Mouse (Mus musculus): ENCODE measurements around the gene Miox. TPM values are rescaled to one million over a fixed set of nuclear protein-coding genes. Genes with fewer than 3 reads are reported as not detected.

Miox gene
- total RNA-seq (2023) = not detected

DNA sequence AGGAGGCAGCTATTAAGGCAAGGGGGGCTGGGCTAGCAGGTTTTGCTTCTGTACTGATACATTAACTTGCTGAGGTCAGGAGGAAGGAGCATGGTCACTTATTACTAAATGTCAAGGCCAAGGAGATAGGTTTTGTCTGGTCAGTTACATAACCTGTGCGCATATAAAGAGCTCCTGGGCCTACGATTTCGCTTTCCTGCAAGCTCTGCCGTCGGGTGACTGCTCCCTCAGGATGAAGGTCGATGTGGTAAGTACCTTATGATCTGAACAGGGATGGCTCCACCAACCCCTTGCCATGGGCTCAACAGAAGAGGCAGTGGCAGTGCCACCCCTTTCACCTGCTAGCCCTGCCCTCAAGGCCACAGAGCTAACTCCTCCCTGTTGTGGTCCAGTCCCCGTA lies at the start of gene Miox:
TSS of gene Miox (plus strand) at position 128 of the 400 bp plus-strand sequence.

GRCm38 (mm10) chr15:89315190-89315731 lies 18.9 kb upstream of the Miox start, which contains the start of gene Sbf1:
Sbf1 (minus strand) TSS chr15:89315311.

GRCm38 (mm10) chr15:89322670-89323522 lies 11.3 kb upstream of the Miox start, which contains the start of gene Adm2:
Adm2 (plus strand) TSS chr15:89322720.

DNA sequence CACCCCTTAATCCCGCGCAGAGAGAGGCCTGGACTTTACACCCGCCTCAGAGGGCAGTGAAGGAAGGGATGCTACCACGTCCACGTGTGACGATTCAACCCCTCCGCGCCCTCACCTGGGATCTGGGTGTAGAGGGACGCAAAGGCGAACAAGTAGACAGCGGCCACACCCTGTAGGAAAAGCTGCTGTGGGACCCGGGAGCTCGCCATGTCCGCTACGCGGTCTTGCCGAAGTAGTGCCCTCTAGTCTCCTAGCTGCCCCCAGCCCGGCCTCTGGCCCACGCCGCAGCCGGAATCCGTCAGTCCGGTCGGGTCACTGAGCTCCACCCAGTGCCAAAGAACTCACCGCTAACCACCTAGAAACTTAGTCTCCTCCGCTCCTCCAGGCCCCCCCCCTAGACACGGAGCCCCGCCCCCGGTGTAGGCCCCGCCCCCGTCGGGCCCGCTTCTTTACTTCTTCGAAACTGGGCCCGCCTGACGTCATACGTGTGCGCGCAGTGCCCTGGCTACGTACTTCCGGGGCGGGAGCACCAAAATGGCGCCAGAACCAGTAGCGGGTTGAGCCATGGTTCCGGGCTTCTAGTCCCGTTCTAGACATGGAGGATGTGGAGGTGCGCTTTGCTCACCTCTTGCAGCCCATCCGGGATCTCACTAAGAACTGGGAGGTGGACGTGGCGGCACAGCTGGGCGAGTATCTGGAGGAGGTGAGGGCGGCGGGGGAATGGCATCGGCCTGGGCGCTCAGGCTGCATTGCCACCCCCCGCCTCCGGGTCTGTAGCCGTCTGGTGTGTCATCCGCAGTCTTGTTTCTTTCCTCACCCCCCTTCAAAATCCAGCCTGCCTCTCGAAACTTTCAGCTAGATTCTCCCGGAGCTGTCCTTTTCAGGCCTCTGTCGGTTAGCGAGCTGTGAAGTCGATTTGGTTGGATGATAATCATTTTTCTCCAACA lies 21.3 kb downstream of the Miox start, which contains the start of the genes Lmf2 and Ncaph2:
TSS of gene Lmf2 (minus strand) at position 419 of the 947 bp plus-strand sequence.
TSS of gene Ncaph2 (plus strand) at position 479 of the 947 bp plus-strand sequence.

DNA sequence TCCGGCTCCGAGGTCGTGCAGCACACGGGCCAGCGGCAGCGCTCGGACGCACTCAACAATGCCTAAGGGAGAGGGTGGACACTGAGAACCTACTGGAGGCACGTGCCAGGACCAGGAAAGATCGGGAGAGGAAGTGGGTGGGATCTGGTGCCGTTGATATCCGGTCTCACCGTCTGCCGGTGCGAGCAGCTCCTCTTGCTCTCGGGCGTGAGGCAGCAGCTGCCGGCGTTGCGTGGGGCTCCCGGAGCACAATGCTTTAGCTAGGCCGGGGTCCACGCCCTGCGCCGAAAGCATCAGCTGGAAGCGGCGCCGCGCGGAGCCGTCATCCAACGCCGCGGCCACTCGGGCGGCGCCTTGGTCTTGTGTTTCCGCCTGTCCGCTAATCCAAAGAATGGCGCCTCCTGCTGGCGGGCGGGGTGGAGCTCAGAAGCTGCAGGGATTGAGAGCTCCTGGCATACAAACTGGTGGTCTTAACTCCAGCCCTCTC lies 39.6 kb downstream of the Miox start, which contains the start of gene Sco2:
TSS of gene Sco2 (minus strand) at position 85 of the 487 bp plus-strand sequence.

DNA sequence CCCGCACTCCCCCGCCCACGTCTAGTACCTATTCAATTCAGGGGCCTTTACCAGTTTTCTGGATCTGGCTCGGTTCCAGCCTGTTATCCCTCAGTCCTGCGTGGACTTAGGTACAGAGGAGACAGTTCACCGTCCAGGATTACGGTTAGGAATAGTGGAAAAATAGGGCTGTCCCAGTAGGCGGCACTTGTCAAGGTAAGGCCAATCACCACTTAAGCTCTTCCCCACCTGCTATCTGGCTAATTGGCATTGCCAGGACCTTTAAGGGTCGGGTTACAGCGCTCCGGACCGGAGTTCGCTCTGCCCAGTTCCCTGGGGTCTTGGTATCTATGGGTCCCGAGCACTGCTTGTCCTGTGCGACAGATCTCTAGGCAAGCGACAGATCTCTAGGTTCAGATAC lies 42.8 kb downstream of the Miox start, which contains the start of gene Tymp:
TSS of gene Tymp (minus strand) at position 83 of the 400 bp plus-strand sequence.

GRCm38 (mm10) chr15:89378831-89379401 lies 44.7 kb downstream of the Miox start, which contains the start of gene Odf3b:
Odf3b (minus strand) TSS chr15:89379282.

GRCm38 (mm10) chr15:89384617-89385016 lies 50.4 kb downstream of the Miox start, which contains the start of gene Klhdc7b:
Klhdc7b (plus strand) TSS chr15:89384917.

Other genes starting within 250 kb of the Miox start
- 10 to 100 TPM; 21.6 to 22.1 TPM for gene Selenoo, start 245.3 kb upstream of the Miox start, total RNA-seq (2023)
- gene Tubgcp6, start 211.3 kb upstream of the Miox start, total RNA-seq (2023) = 10 to 100 TPM; 18.1 to 21.5 TPM
- 1 to 10 TPM; 8.2 to 9.6 TPM for gene Hdac10, start 205.7 kb upstream of the Miox start, total RNA-seq (2023)
- under 1 TPM in 1 of 2 experiments, not detected in 1; 0.20 TPM for gene Mapk12, start 193.7 kb upstream of the Miox start, total RNA-seq (2023)
- gene Mapk11, start 184.8 kb upstream of the Miox start, total RNA-seq (2023) = under 1 TPM; 0.27 to 0.42 TPM
- 10 to 100 TPM; 50.5 to 82.5 TPM for gene Plxnb2, start 153.6 kb upstream of the Miox start, total RNA-seq (2023)
- gene Dennd6b, start 137.9 kb upstream of the Miox start, total RNA-seq (2023) = 1 to 10 TPM; 2.0 to 2.2 TPM
- 10 to 100 TPM; 23.9 to 31.0 TPM for gene Ppp6r2, start 122.8 kb upstream of the Miox start, total RNA-seq (2023)
- 100 to 1,000 TPM; 107 to 117 TPM for gene Sbf1, start 19.1 kb upstream of the Miox start, total RNA-seq (2023)
- gene Adm2, start 11.7 kb upstream of the Miox start, total RNA-seq (2023) = not detected
- 10 to 100 TPM; 39.7 to 41.8 TPM for gene Lmf2, start 21.3 kb downstream of the Miox start, total RNA-seq (2023)
- 10 to 100 TPM; 73.4 to 76.9 TPM for gene Ncaph2, start 21.3 kb downstream of the Miox start, total RNA-seq (2023)
- 1 to 10 TPM; 4.4 to 7.0 TPM for gene Sco2, start 39.4 kb downstream of the Miox start, total RNA-seq (2023)
- gene Tymp, start 42.6 kb downstream of the Miox start, total RNA-seq (2023) = under 1 TPM in 1 of 2 experiments, not detected in 1; 0.24 TPM
- gene Odf3b, start 44.9 kb downstream of the Miox start, total RNA-seq (2023) = 1 to 10 TPM in 1 of 2 experiments, not detected in 1; 1.2 TPM
- not detected for gene Klhdc7b, start 50.5 kb downstream of the Miox start, total RNA-seq (2023)
- not detected for gene Syce3, start 76.1 kb downstream of the Miox start, total RNA-seq (2023)
- gene Cpt1b, start 91.5 kb downstream of the Miox start, total RNA-seq (2023) = 1 to 10 TPM; 2.6 to 4.1 TPM
- 1 to 10 TPM; 3.2 to 3.7 TPM for gene C730034F03Rik, start 95.2 kb downstream of the Miox start, total RNA-seq (2023)
- under 1 TPM in 1 of 2 experiments, not detected in 1; 0.78 TPM for gene Gm44502, start 95.3 kb downstream of the Miox start, total RNA-seq (2023)
- 100 to 1,000 TPM; 127 to 141 TPM for gene Chkb, start 95.5 kb downstream of the Miox start, total RNA-seq (2023)
- gene Mapk8ip2, start 119.5 kb downstream of the Miox start, total RNA-seq (2023) = not detected
- 10 to 100 TPM; 13.5 to 15.1 TPM for gene Arsa, start 143.0 kb downstream of the Miox start, total RNA-seq (2023)
- gene Shank3, start 165.2 kb downstream of the Miox start, total RNA-seq (2023) = 1 to 10 TPM in 1 of 2 experiments, under 1 TPM in 1; 0.89 to 1.8 TPM
- gene Acr, start 233.9 kb downstream of the Miox start, total RNA-seq (2023) = not detected